In genomic region chr4:127179469-127180449, GRCm38 (mm10) we compare ENCODE assay signal across 12 mouse cellular contexts. TPM values are rescaled to one million over a fixed set of nuclear protein-coding genes. Genes with fewer than 3 reads are reported as not detected.
DNase-seq lines count a peak whose midpoint lies in the region; ATAC-seq lines count a peak whose summit lies in the region.
"Had no signal": no experiment of that assay in that cellular context is flagged by ENCODE, and none has a peak within 500 bp of the region (broad histone marks: within the 10 kb centered on the region; RNA-seq: fewer than 3 reads in every experiment).

No protein-coding gene starts in this region.

- 0 out of 2 replicates have a peak overlapping the region, but pooled peaks have one; percentile 12 for H3K9ac ChIP-seq in neural tube, embryonic 13.5 days
- H3K9ac ChIP-seq: limb, embryonic 13.5 days had no signal

- no peak overlapping the region for H3K4me3 ChIP-seq in neural tube, embryonic 13.5 days
- H3K4me3 ChIP-seq: erythroblast, embryonic 14.5 days; heart, embryonic 10.5 days; limb, embryonic 13.5 days had no signal

- H3K4me1 ChIP-seq in neural tube, embryonic 13.5 days (replicated peaks), result peaks cover 30% of the 10 kb centered on the region
- H3K4me1 ChIP-seq: heart, embryonic 10.5 days had no signal

- peak; percentile 48; the same call in 1 of the 2 replicates for ATAC-seq in neural tube, embryonic 13.5 days (ENCODE audit: low read depth)

- no peak for DNase-seq in neural tube, embryonic 10.5 days (ENCODE audit: extremely low spot score, low spot score)
- peak; percentile 67 to 69 for DNase-seq in cerebellum, postnatal 10 days
- peak; percentile 31 for DNase-seq in left cerebral cortex, postnatal 4 days
- peak; percentile 77 for DNase-seq in right cerebral cortex, postnatal 25 days
- no peak for DNase-seq in kidney, adult 11 months
- DNase-seq in heart, adult 18-20 months, result no peak
- no peak for DNase-seq in adrenal gland, adult (ENCODE audit: inconsistent age in 2 of 2, low spot score in 1 of 2)

- 16% methylated on average over 19 of the region's 19 CpGs for WGBS in neural tube, embryonic 13.5 days

- H3K27me3 ChIP-seq in neural tube, embryonic 13.5 days, result peaks cover 3% of the 10 kb centered on the region; the same call in 1 of the 2 replicates

- intact Hi-C loops in left cerebral cortex, postnatal 4 days (cut with DNase I), result no loop called here

- H3K36me3 ChIP-seq in neural tube, embryonic 13.5 days, result no peaks in the 10 kb centered on the region
- H3K36me3 ChIP-seq: heart, embryonic 10.5 days; limb, embryonic 13.5 days had no signal

- H3K9me3 ChIP-seq in neural tube, embryonic 13.5 days, result no peaks in the 10 kb centered on the region
- H3K9me3 ChIP-seq: heart, embryonic 10.5 days; limb, embryonic 13.5 days had no signal

- H3K27ac ChIP-seq in neural tube, embryonic 13.5 days (replicated peaks), result peak overlapping the region; percentile 43
- H3K27ac ChIP-seq: heart, embryonic 10.5 days; limb, embryonic 13.5 days had no signal

- peak overlapping the region; percentile 30 for H3K4me2 ChIP-seq in neural tube, embryonic 13.5 days
- H3K4me2 ChIP-seq: limb, embryonic 13.5 days had no signal

RNA-seq across cellular contexts. Expression of gene Dlgap3, which starts 10.8 kb away (rescaled TPM):
- 12.3 and 13.4 TPM in 2 replicates for polyA plus RNA-seq in neural tube, embryonic 13.5 days (2015; fragmentation: Nextera tagmentation; extraction: Ambion mirVana)
- 100 to 1,000 TPM; 111 to 125 TPM for total RNA-seq in left cerebral cortex, postnatal 4 days (2021)
- total RNA-seq in heart, adult 18-20 months (2021), result under 1 TPM; 0.05 to 0.17 TPM
- total RNA-seq: MEL had no signal
- polyA plus RNA-seq: erythroblast, embryonic 14.5 days had no signal

RNA-seq across cellular contexts. Expression of gene Tmem35b, which starts 56.3 kb away (rescaled TPM):
- polyA plus RNA-seq in neural tube, embryonic 13.5 days (2015; fragmentation: Nextera tagmentation; extraction: Ambion mirVana), result 18.6 and 18.8 TPM in 2 replicates
- 1 to 10 TPM; 4.4 to 4.9 TPM for total RNA-seq in left cerebral cortex, postnatal 4 days (2021)
- total RNA-seq in heart, adult 18-20 months (2021), result 1 to 10 TPM; 1.7 to 2.3 TPM

Comparison
In these comparisons a context has a peak if more than half of its experiments do, and no peak if none do; other contexts are left out.
1. DNase-seq: peak in cerebellum, postnatal 10 days (2 of 2), left cerebral cortex, postnatal 4 days (single experiment) and right cerebral cortex, postnatal 25 days (single experiment); none in neural tube, embryonic 10.5 days (single experiment), kidney, adult 11 months (single experiment), heart, adult 18-20 months (0 of 2) and adrenal gland, adult (0 of 2).
2. RNA of gene Dlgap3, which starts 10.8 kb away (total RNA-seq): 111 to 125 TPM in left cerebral cortex, postnatal 4 days; 0.05 to 0.17 TPM in heart, adult 18-20 months; every median in the first group is over 10 times any median in the second.